Mouse (Mus musculus): ENCODE measurements around the gene Arid3a.

Gene Arid3a

DNA sequence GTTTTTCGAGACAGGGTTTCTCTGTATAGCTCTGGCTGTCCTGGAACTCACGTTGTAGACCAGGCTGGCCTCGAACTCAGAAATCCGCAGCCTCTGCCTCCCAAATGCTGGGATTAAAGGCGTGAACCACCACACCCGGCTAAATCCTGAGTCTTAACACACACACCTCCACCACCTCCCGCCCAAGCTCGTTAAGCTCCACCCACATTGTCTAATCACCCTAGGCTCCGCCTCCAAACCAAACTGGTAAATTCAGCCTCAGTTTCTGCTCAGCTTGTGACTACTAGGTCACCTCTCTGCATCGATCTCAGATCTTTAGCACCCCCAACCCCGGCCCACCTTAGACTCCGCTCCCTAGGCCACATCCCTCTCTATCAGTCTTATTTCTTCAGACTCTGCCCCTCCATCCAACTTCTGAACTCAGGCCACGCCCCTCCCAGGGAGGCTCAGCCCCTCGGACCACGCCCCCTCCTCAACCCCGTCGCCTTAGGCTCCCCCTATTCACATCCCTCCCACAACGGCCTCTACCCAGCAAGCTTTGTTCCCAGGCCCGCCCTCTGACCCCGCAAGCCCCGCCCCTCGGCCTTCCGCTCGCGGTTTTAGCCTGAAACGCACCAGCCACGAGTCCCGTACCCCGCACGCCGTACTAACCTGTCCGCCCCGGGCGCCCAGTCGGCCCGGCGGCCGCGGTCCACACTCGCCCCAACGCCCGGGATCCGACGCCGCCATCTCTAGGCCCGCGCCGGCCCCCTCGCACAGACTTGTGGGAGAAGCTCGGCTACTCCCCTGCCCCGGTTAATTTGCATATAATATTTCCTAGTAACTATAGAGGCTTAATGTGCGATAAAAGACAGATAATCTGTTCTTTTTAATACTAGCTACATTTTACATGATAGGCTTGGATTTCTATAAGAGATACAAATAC lies 18.4 kb upstream of the Arid3a start, which contains the start of gene Med16:
Gene Med16, minus strand, starts transcription at position 757 of the 925 bp plus-strand sequence.
- DNase-seq = peak; percentile 97 to 98

DNA sequence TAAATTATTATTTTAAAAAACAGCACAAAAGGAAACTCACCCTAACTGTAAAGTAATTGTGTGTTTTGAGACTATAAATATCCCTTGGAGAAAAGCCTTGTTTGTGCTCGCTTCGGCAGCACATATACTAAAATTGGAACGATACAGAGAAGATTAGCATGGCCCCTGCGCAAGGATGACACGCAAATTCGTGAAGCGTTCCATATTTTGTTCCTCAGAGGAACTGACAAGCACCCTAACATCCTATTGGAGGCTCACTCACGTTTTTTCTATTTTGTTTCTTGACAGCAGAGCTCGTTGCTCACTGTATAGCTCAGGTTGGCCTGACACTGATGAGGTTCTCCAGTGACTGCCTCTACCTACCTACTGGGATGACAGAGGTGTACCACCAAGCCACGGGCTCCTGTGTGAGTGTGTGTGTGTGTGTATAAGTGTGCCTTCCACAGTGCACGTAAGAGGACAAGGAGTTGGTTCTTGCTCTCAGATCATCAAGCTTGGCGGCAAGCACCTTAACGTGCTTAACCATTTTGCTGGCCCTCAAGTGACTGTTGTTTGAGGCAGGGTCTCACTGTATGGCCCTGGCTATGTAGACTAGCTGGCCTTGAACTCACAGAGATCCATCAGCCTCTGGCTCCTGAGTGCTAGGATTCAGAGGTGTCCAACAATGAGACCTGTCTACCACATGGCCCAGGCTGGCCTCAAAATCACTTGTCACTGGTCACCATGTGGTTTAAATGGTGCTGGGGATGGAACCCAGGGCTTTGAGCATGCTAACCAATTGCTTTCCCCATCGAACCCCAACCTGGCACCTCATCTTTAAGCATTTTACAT lies 17.5 kb upstream of the Arid3a start:
- DNase-seq = peak in 1 of 2 experiments; percentile 41

DNA sequence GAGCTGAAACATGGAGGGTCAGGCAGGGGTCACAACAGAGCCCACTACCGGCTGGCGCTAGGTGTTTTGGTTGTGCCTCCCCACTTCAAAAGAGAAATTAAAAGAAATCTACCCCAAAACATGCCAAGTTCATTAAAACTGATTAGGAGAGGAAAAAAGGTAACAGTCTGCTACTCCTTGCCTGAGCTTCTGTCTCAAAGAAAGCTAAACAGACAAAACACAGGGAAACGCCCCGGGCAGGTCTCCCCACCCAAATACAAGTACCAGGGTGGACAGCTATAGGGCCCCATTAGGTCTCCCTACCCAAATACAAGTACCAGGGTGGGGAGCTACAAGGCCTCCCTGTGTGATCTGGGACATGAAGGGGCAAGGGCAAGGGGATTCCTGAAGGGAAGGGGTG lies 16.3 kb upstream of the Arid3a start, which contains the start of gene Gm26602:
Gene Gm26602, plus strand, starts transcription at position 301 of the 400 bp plus-strand sequence.
- DNase-seq = no peak

DNA sequence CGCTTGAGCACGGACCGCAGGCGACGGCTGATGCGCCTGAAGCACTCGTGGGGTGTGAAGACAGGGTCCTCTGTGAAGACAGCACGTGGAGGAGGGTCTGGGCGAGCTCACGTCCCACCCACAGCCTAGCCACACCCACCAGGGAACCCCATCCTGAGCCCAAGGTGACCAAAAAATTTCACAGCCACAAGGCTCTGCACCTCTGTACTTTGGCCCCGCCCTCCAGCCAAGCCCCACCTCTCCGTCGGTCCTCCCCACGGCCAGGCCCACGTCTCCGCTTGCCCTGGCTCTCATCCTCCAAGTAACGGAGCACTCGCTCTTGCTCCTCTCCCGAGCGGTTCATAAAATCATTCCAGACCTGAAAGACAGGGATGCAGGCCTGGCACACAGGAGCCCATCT lies 14.4 kb upstream of the Arid3a start:
- peak in 1 of 2 experiments; percentile 61 for DNase-seq

DNA sequence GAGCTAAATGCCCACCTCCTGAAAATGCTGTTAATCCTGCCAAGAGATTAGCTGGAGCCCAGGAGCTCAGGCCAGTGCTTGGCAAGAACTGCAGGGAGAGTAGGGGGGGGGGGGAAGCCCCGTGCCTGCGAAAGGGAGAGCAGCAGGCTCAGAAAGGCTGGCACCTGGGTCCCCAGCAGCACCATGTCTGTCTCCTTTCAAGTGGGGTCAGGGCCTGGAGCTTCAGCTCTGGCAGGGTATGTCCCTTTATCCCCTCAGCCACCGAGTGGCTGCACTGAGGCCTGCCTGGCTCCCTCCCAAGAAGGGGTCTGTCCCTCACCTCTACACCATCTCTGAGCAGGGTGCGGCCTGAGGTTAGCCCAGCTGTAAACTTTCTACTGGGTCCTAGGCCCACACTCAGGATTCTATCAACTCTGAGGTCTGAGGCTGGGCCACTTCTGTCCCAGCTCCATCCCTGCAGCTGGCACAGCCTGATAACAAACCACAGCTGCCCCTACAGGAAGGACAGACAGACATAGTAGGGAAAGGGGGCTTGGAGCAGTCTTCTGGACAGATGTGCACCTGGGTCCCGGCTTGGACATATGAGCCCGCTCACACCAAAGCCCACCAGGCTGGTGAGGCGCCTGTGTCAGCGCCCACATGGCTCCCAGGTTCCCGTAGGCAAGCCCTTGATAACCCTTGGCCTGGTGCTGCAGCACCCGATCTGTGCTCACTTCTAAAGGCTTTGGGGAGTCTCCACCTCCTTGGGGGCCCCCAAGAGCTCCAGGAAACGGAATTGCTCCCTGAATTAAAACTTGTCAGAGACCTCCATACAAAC lies 12.5 kb upstream of the Arid3a start:
- no peak for DNase-seq

DNA sequence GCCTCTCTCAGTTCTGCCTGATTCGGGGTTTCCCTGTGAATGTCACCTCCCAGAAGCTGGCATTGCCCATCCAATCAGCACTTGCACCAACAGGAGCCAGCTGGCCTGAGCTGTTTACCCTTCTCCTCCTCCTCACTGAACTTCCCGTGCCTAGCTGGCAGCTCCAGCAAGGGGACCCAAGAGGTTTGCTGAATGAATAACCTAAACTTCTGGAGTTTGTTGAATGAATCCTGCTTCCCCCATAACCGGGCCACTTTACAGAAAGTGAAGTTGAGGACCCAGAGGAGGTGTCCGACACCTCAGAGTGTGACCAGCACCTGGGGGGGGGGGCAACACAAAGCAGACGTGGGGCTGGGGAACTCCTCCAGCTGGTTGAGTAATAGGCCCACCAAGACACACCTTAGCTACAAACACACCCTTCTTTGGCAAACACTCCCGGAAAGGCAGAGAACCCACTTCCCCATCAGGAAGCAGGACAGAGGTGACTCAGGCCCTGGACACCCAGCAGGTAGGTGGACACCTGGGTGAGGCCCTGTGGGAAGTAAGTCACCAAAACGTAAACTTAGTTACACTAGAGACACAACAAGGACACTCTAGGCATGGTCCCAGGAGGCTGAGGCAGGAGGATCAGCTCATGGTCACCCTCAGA lies 11.8 kb upstream of the Arid3a start:
- no peak for DNase-seq

DNA sequence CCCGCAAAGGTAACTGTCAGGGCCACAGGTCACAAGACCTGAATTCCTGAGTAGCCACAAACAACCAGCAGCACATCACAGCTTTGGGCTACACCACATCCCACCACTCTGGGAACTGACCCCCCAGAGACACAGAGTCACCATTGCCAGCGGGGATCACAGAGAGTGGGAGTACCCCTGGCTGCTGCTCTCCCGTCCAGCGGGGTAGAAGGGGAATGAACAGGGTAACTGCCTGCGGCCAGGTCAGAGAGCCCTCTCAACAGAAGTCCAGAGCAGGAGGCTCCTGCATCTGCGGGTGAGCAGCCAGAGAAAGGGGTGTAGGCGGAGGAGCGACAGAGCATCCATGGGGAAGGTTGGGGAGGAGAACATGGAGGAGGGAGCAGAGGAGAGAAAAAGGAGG lies 10.8 kb upstream of the Arid3a start:
- no peak for DNase-seq

DNA sequence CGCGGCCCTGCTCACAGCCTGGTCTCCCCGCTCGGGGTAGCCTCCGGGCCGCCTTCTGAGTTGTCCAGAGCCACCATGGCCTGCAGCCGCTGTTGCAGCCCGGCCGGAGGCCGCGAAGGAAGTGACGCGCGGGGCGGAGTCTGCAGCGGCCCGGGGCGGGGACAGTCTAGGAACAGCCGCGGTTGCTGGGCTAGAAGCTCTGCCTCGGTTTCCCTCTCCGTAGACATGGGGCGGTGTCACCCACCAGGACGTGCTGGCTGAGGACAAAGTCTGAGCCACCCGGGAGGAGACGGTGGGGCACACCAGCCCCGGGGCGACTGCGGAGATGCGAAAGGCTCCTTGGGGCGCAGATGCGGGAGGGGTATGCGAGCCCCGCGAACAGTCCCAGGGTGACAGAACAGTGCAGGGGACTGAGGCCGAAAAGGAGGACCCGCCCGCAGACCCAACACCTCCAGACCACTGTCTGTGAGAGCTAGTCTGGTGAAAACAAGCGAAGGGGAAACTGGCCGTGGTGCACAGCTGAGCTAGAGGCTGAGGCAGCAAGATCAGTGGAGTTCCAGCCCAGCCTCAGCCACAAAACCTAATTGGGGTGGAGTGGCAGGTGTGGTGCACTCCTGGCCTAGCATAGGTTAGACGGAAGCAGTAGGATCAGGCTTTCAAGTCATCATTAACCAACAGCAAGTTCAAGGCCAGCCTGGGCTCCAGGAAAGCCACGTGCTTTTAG lies 9.9 kb upstream of the Arid3a start, which contains the start of gene Kiss1r:
Gene Kiss1r, plus strand, starts transcription at position 164 of the 724 bp plus-strand sequence.
- DNase-seq = peak; percentile 88 to 96

DNA sequence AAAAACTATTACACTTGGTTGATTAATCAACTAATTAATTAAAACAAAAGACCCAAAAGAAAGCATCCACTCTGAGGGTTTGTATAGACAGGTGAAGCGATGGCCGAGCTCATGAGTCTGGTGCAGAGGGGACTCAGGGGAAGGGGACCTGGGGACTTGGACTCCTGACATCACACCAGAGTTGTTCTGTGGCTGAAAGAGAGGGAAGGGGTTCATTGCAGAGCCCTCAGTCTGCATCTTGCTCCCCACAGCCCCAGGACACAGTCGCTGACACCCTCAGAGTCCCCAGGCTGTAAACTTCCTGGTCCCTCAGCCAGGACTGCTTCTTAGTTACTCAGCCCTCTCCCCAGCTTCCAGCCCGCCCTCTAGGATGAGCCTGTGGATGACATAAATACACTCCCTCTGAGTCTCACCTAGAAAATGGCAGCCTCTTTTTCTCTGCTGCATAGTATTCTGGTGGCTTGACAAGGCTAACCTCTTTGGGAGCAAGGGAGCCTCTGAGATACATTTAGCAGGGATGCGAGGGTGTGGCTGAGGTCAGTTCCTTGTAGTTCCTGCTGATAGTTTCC lies 9.2 kb upstream of the Arid3a start:
- DNase-seq = no peak

DNA sequence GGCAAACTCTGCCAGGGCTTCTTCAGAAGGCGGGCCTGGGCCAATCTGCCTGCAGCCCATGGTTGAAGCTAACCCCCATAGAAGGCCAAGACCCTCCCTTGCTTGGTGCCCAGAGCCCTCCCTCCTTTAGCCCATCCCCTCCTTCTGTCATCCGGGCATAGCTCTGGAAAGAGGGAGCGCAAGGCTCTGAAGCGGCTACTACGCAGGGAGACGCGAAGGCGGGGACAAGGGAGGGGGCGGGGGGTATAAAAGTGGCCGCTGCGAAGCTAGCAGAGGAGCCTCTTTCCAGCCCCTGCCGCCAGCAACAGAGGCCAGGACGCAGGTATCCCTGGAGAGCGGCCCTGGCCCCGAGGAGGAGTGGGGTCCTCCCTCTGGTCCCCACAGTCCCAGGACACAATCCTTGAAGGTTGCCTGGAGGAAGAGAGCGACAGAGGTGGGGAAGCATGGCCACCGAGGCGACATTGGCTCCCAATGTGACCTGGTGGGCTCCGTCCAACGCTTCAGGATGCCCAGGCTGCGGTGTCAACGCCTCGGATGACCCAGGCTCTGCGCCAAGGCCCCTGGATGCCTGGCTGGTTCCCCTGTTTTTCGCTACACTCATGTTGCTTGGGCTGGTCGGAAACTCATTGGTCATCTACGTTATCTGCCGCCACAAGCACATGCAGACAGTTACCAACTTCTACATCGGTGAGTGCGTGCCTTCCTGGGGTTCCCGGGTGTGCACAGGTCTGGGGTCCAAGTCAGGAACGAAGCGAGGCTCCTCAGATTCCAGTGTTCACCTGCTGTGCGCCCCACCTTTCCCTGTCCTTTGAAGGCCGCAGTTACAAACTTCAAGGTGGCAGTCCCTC lies 8.4 kb upstream of the Arid3a start:
- DNase-seq = peak in 1 of 2 experiments; percentile 55

DNA sequence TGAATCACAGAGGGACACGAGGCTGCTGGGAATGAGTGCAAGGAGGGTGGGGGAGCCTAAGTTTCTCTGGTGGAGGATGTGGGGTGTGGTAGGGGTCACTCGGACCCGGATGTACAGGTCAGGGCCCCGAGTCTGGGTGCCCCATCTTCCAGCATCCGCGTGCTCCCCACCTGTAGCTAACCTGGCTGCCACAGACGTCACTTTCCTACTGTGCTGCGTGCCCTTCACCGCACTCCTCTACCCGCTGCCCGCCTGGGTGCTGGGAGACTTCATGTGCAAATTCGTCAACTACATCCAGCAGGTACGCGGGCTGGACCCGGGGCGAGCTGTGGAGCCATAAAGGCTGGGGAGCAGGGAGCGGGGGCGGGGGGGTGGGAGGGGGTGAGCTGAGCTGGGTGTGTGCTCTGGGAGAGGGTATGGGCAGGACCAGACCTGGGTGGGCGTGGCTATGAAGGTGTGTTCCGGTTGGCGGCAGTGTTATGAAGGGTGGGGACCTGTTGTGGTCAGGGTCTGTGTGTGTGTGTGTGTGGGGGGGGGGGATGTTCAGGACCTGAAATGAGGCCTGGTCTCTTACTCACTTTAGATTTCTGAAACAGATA lies 7.5 kb upstream of the Arid3a start:
- peak in 1 of 2 experiments; percentile 57 for DNase-seq

DNA sequence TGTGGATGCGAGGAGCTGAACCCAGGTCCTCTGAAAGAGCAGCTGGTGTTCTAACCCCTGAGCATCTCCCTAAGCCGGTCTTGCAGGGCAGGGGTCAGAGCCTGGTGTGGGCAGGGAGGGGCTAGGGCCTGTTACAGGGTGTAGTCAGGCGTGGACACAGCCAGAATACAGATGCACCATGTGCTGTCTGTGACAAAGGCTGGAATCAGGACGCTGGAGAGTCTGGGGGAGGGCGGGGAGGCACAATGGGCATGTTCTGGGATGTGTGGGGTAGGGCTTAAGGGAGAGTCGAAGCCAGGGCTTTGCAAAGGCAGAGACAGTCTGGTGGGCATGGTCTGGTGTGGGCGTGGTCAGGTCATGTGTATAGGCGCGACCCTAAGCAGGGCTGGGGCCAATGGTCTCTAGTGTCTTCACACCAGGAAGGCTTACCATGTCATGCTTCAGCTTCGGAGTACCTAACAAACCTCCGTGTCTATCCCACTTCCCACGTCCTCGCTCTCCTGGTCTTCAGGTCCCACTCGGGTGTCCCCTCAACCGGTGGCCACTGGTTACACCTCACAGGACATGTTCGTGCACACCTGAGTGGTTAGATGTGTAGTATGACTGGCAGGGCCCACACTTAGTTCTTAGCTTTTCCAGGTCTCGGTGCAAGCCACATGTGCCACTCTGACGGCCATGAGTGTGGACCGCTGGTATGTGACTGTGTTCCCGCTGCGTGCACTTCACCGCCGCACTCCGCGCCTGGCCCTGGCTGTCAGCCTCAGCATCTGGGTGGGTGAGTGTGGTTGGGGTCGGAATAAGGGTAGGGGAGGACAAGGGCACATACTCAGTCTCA lies 6.6 kb upstream of the Arid3a start:
- no peak for DNase-seq

DNA sequence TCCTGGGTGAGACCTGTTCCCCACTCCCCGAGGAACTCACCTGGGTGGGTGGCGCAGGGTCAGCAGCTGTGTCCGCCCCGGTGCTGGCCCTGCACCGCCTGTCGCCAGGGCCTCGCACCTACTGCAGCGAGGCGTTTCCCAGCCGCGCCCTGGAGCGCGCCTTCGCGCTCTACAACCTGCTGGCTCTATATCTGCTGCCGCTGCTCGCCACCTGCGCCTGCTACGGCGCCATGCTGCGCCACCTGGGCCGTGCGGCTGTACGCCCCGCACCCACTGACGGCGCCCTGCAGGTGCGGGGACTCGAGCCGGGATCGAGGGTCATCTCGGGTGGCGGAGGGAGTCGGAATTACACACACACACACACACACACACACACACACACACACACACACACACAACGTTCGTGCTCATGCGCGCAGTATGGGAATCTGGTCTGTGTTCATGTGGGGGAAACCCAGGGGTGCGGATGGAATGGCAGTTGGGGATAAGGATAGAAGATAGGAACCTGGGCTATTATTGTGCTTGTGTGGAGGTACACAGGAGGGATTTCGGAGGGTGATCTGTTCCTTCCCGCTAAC lies 5.8 kb upstream of the Arid3a start, which contains the start of gene R3hdm4:
Gene R3hdm4, minus strand, starts transcription at position 251 of the 578 bp plus-strand sequence.
- DNase-seq = no peak

DNA sequence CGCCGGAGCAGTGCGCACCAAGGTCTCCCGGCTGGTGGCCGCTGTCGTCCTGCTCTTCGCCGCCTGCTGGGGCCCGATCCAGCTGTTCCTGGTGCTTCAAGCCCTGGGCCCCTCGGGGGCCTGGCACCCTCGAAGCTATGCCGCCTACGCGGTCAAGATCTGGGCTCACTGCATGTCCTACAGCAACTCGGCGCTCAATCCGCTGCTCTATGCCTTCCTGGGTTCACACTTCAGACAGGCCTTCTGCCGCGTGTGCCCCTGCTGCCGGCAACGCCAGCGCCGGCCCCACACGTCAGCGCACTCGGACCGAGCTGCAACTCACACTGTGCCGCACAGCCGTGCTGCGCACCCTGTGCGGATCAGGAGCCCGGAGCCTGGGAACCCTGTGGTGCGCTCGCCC lies 5.3 kb upstream of the Arid3a start:
- no peak for DNase-seq

DNA sequence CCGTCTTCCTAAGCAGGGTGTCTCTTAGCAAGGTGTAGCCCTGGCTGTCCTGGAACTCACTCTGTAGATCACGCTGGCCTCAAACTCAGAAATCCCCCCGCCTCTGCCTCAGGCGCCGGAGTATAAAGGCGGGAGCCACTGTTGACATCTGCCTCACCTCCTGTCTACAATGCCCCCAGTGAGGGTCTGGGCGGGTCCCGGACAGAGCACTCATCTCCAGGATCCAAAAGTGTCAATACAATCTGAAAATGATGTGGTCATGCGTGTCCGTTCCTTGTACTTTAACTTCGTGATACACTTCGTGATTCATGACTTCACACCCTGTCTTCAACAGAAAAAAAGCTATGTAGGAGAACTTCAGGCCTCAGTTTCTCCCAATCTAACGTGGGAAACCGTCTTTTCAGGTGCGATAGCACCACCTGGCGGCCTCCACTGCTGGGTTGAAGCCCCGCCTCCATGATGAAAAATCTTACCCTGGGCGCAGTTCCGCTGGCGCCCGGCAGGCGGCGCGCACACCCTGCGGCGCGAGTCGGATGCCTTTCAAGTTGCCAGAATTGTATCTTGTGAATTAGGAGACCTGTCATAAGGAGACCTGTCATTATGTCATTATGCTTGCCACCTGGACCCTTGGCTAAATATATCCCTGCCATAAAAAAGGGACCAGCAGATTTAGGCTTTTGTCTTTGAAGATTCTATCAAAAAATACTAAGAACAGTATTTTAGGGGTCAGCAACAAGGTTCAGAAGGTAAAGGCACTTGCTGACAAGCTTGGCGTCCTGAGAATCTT lies 1.7 kb upstream of the Arid3a start:
- peak; percentile 88 to 97 for DNase-seq

DNA sequence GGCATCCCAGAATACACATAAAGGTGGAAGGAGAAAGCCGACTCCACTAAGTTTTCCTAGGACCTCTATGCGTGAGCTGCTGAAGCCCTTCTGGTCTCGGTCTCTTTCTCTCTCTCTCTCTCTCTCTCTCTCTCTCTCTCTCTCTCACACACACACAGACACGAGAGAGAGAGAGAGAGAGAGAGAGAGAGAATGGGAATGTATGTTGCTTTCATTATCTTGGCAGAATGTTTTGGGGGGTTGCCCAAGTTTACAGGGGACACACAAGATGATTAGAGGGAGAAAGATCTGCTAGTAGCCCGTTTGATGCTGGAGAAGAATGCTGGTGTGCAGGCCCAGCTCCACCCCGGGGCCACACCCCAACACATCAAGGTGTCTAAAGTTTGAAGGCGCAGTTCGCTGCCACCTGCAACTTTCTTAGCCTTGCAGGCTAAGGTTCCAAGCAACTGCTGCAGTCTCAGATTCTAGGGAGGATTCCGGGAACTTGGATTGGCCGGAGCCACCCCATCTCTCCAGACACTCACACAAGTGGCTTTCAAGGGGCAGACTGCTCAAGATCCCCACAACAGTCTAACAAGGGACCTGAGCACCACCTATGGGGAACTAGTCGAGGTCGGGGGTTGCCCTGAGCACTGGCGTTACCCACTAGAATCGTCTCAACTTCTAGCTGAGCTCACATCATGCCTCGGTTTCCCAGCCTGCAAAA lies 905 bp upstream of the Arid3a start:
- no peak for DNase-seq
